Mouse (Mus musculus) stomach, embryonic 14.5 days (tissue): Measurements from ENCODE around the gene Gm20388. TPM values are rescaled to one million over a fixed set of nuclear protein-coding genes. Genes with fewer than 3 reads are reported as not detected.
A peak's percentile ranks its signal among the peaks of the same experiment; 100 is the strongest.

ENCODE experiments used
- ATAC-seq: fragments of 200-750 bp; cut with Nextera tagmentation; 2 replicates; pipeline ENCODE4 v1.8.0; 2017; ENCODE audit warnings: low read depth, moderate TSS enrichment; ENCODE audit not compliant: insufficient number of reproducible peaks, insufficient read depth, low FRiP score
- H3K27ac ChIP-seq: fragments of 300-500 bp; sonication (generic); 2 replicates; pipeline ENCODE4 v1.5.1; 2014; ENCODE audit warnings: mild to moderate bottlenecking, low read length, moderate library complexity, mixed read lengths
- H3K27me3 ChIP-seq: fragments of 300-500 bp; sonication (generic); 2 replicates; pipeline ENCODE4 v1.6.1; 2014; ENCODE audit warnings: low read length, control low read depth, mixed read lengths; ENCODE audit not compliant: control insufficient read depth, insufficient read depth
- H3K36me3 ChIP-seq: fragments of 300-500 bp; sonication (generic); 2 replicates; pipeline ENCODE4 v1.6.1; 2014; ENCODE audit warnings: mild to moderate bottlenecking, control low read depth, low read length, moderate library complexity, mixed read lengths; ENCODE audit not compliant: control insufficient read depth, insufficient read depth
- H3K4me1 ChIP-seq: fragments of 300-500 bp; sonication (generic); 2 replicates; pipeline ENCODE4 v1.6.1; 2014; ENCODE audit warnings: low read length, control low read depth, mixed read lengths; ENCODE audit not compliant: control insufficient read depth, insufficient read depth
- H3K4me2 ChIP-seq: fragments of 300-500 bp; sonication (generic); replicated peaks from 2 replicates; pipeline ENCODE4 v1.6.1; 2014; ENCODE audit warnings: low read depth, low read length, control low read depth
- H3K4me3 ChIP-seq: fragments of 300-500 bp; sonication (generic); 2 replicates; pipeline ENCODE4 v1.5.1; 2014; ENCODE audit warnings: low read depth, low read length, control low read depth
- H3K9ac ChIP-seq: fragments of 300-500 bp; sonication (generic); replicated peaks from 2 replicates; pipeline ENCODE4 v1.6.1; 2014; ENCODE audit warnings: low read depth, mild to moderate bottlenecking, control low read depth, low read length, moderate library complexity, mixed read lengths
- H3K9me3 ChIP-seq: fragments of 300-500 bp; sonication (generic); 2 replicates; pipeline ENCODE4 v1.6.1; 2016; ENCODE audit warnings: low read depth, low read length, control low read depth; ENCODE audit not compliant: control insufficient read depth
- WGBS: fragments of 180-500 bp; shearing (Covaris S2); extraction: QIAGEN DNeasy Blood & Tissue Kit; methylation state at CpG from one replicate; pipeline ENCODE4 v1.1.7; 2014; 5-methylcytosine and 5-hydroxymethylcytosine counted together
- polyA plus RNA-seq: library from polyadenylated mRNA; unstranded; fragments of >200 nt; fragmentation: Nextera tagmentation; extraction: Ambion mirVana; gene quantifications from 2 replicates; pipeline ENCODE4 v1.2.1, GENCODE M21; 2014

Gm20388 gene
- polyA plus RNA-seq, 1 experiment from 2014 or later = 11.4 TPM

DNA sequence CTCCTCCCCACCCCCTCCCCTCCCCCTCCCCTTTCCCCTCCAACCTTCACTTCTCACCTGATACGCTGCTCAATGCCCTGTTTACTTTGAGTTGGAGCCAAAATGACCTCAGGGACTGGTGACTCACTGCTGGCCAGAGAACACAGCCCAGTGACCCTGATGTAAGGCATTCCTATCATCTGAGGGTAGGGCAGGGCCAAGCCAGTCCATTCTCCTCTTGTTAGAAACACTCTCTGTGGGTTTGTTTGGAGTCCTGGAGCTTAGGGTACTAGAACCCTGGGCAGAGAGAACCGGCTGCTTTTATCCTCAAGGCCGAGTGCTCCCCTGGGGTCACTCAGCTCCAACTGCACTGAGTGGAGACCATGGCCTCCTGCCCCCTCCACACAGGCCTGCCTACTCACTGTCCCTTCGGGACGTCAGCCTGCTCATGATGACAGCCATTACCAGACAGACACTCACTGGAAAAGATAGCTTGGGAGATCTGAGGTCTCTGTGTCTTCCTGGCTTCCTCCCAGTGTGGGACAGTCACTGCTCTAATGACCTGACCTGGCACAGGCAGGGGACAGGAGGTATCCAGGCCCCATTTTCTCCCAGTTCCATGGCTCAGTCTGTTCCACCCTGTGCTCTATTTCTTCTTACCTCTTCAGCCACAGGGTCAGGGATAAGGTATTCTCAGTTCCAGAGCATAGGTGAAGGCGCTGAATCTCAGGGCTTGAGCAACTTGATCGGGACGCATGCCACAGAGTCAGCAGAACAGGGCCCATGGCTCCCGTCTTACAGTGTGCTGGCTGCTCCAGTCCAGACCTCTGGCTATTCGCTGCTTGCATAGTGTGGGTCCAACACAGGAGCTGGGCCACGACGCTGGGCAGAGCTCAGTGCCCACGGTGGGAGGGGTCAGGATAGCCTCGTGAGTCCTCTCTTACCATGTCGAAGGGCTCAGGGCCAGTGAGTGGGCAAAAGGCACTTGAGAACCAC, 3807.2 kb downstream of the Gm20388 start:
- Histone ChIP-seq H3K4me2 (no peak overlapping the region), H3K4me1 (peaks cover 32% of the 10 kb centered on the region), H3K36me3 (no peaks in the 10 kb centered on the region), H3K9me3 (no peaks in the 10 kb centered on the region), H3K27ac (peak overlapping the region; percentile 56; the same call in 1 of the 2 replicates), H3K9ac (no peak overlapping the region), H3K4me3 (no peak overlapping the region), H3K27me3 (no peaks in the 10 kb centered on the region)
- ATAC-seq = peak; percentile 79
- WGBS = 65% methylated on average over 15 of the region's 15 CpGs

DNA sequence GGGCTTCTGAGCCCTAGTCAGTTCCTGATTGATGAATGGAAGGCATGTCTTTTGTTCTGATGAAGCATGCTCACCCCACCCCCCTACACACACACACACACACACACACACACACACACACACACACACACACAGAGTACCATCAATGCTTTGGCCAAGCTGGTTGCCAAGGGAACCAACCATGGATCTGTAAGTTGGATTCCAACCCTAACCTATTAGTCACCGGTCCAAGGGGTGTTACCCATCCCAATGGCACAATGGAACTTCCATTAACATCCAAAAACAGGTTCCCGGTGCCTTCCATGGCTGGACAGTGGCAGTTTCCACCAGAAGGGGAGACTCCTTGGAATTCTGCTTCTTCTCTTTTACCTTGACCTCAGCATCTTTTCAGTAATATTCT, 3808.1 kb downstream of the Gm20388 start:
- no peak for ATAC-seq
- 91% methylated on average over 2 of the region's 2 CpGs for WGBS

DNA sequence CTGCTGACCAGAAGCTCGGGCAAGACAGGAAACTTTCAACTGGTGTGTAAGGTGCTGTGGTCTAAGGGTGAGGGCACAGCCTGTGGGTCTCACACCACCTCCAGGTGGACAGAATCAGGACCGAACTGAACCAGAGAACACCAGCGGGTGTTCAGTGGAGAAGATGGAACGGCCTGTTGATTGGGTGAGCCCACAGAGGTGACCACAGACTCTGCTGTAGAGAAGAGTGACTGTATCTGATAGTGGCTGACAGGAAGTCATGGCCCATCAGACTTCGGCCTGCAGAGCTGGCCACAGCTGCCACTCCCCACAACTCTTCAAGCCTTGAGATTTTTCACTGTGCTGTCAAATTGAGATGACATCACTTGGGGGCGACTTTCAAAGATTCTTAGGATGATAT, 3808.6 kb downstream of the Gm20388 start:
- 72% methylated on average over 6 of the region's 6 CpGs for WGBS
- H3K9me3 ChIP-seq = no peaks in the 10 kb centered on the region
- H3K4me1 ChIP-seq = peaks cover 32% of the 10 kb centered on the region

More for the DNA sequence above, 3808.1 kb downstream of the Gm20388 start:
- Histone ChIP-seq H3K9me3 (no peaks in the 10 kb centered on the region), H3K4me3 (no peak overlapping the region), H3K36me3 (no peaks in the 10 kb centered on the region), H3K27me3 (no peaks in the 10 kb centered on the region), H3K9ac (no peak overlapping the region), H3K4me2 (no peak overlapping the region), H3K4me1 (peaks cover 32% of the 10 kb centered on the region), H3K27ac (no peak overlapping the region)

GRCm38 (mm10) chr8:123719811-123720210, 3809.2 kb downstream of the Gm20388 start:
- 66% methylated on average over 5 of the region's 5 CpGs for WGBS
- H3K27ac ChIP-seq = no peak overlapping the region; the same call in 1 of the 2 replicates
- H3K36me3 ChIP-seq = no peaks in the 10 kb centered on the region
- no peak overlapping the region for H3K4me3 ChIP-seq
- no peak for ATAC-seq
- H3K4me2 ChIP-seq = no peak overlapping the region
- no peaks in the 10 kb centered on the region for H3K9me3 ChIP-seq
- no peak overlapping the region for H3K9ac ChIP-seq
- H3K27me3 ChIP-seq = no peaks in the 10 kb centered on the region
- H3K4me1 ChIP-seq = peaks cover 32% of the 10 kb centered on the region

More for the DNA sequence above, 3808.6 kb downstream of the Gm20388 start:
- Histone ChIP-seq H3K36me3 (no peaks in the 10 kb centered on the region), H3K4me2 (no peak overlapping the region), H3K27me3 (no peaks in the 10 kb centered on the region), H3K27ac (no peak overlapping the region), H3K9ac (no peak overlapping the region), H3K4me3 (no peak overlapping the region)
- ATAC-seq = no peak

- Histone ChIP-seq H3K9me3 (no peaks in the 10 kb centered on the region), H3K4me2 (no peak overlapping the region), H3K4me1 (peaks cover 30% of the 10 kb centered on the region), H3K36me3 (no peaks in the 10 kb centered on the region), H3K27ac (peak overlapping the region; percentile 39; the same call in 1 of the 2 replicates), H3K4me3 (no peak overlapping the region), H3K9ac (no peak overlapping the region), H3K27me3 (no peaks in the 10 kb centered on the region)
- peak; percentile 51; the same call in 1 of the 2 replicates for ATAC-seq
- whole genome bisulfite sequencing = 13% methylated on average over 12 of the region's 12 CpGs
Measured at GRCm38 (mm10) chr8:123720471-123721001, 3809.9 kb downstream of the Gm20388 start.

GRCm38 (mm10) chr8:123722245-123722644, 3811.6 kb downstream of the Gm20388 start:
- Histone ChIP-seq H3K27me3 (no peaks in the 10 kb centered on the region), H3K9ac (no peak overlapping the region), H3K4me2 (no peak overlapping the region), H3K27ac (no peak overlapping the region), H3K4me1 (peaks cover 16% of the 10 kb centered on the region), H3K36me3 (no peaks in the 10 kb centered on the region), H3K9me3 (no peaks in the 10 kb centered on the region), H3K4me3 (no peak overlapping the region)
- WGBS = 91% methylated on average over 5 of the region's 5 CpGs
- no peak for ATAC-seq

DNA sequence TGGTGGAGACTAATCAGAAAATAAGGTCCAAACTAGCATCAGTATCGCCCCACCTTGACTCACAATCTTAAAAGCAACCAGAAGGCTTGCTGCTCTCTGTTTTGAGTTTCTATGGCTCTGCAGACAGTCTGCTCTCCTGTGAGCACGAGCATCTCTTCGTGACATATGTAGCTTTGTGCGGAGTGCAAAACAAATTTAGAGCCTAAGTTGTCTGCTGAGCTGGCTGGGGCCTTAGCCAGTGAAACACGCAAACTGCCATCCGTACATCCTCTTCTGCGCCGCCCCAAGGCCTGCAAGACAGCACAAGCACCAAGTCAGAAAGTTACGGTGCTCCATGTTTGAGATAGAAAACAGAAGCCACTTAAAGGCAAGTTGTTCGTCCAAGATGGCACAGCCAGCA, 3814.1 kb downstream of the Gm20388 start:
- H3K36me3 ChIP-seq = no peaks in the 10 kb centered on the region
- WGBS = 93% methylated on average over 10 of the region's 10 CpGs
- H3K27me3 ChIP-seq = no peaks in the 10 kb centered on the region
- H3K4me3 ChIP-seq = no peak overlapping the region
- no peak for ATAC-seq
- H3K27ac ChIP-seq = no peak overlapping the region
- no peak overlapping the region for H3K4me2 ChIP-seq
- peaks cover 31% of the 10 kb centered on the region for H3K4me1 ChIP-seq
- H3K9me3 ChIP-seq = no peaks in the 10 kb centered on the region
- H3K9ac ChIP-seq = no peak overlapping the region

GRCm38 (mm10) chr8:123725261-123725660, 3814.6 kb downstream of the Gm20388 start:
- Histone ChIP-seq H3K27ac (no peak overlapping the region), H3K27me3 (no peaks in the 10 kb centered on the region), H3K4me2 (no peak overlapping the region), H3K9me3 (no peaks in the 10 kb centered on the region), H3K9ac (no peak overlapping the region), H3K4me1 (peaks cover 31% of the 10 kb centered on the region), H3K36me3 (no peaks in the 10 kb centered on the region), H3K4me3 (no peak overlapping the region)
- WGBS = 72% methylated on average over 7 of the region's 7 CpGs
- no peak for ATAC-seq
